Mouse (Mus musculus) midbrain, embryonic 15.5 days (tissue): Measurements from ENCODE around the gene Srarp. TPM values are rescaled to one million over a fixed set of nuclear protein-coding genes. Genes with fewer than 3 reads are reported as not detected.

Experiments
- ATAC-seq: fragments of 200-750 bp; cut with Nextera tagmentation; replicated peaks from 2 replicates; pipeline ENCODE4 v1.8.0; 2017; ENCODE audit warnings: moderate TSS enrichment
- H3K27ac ChIP-seq: fragments of 300-500 bp; sonication (generic); 2 replicates; pipeline ENCODE4 v1.5.1; 2015; ENCODE audit warnings: mild to moderate bottlenecking, inconsistent platforms
- H3K27me3 ChIP-seq: fragments of 300-500 bp; sonication (generic); replicated peaks from 2 replicates; pipeline ENCODE4 v1.6.1; 2015; ENCODE audit warnings: inconsistent platforms
- H3K36me3 ChIP-seq: fragments of 300-500 bp; sonication (generic); replicated peaks from 2 replicates; pipeline ENCODE4 v1.6.1; 2015; ENCODE audit warnings: inconsistent platforms
- H3K4me1 ChIP-seq: fragments of 300-500 bp; sonication (generic); 2 replicates; pipeline ENCODE4 v1.6.1; 2015; ENCODE audit warnings: inconsistent platforms
- H3K4me2 ChIP-seq: fragments of 300-500 bp; sonication (generic); 2 replicates; pipeline ENCODE4 v1.6.1; 2015; ENCODE audit warnings: inconsistent platforms, mild to moderate bottlenecking, moderate library complexity
- H3K4me3 ChIP-seq: fragments of 300-500 bp; sonication (generic); 2 replicates; pipeline ENCODE4 v1.5.1; 2015; ENCODE audit warnings: mild to moderate bottlenecking, inconsistent platforms
- H3K9ac ChIP-seq: fragments of 300-500 bp; sonication (generic); 2 replicates; pipeline ENCODE4 v1.6.1; 2015; ENCODE audit warnings: mild to moderate bottlenecking, inconsistent platforms
- H3K9me3 ChIP-seq: fragments of 300-500 bp; sonication (generic); 2 replicates; pipeline ENCODE4 v1.6.1; 2016; ENCODE audit warnings: inconsistent platforms
- WGBS: fragments of 180-500 bp; shearing (Covaris S2); methylation state at CpG from one replicate; pipeline ENCODE4 v1.1.7; 2015; ENCODE audit warnings: mixed read lengths; 5-methylcytosine and 5-hydroxymethylcytosine counted together
- polyA plus RNA-seq: library from polyadenylated mRNA; unstranded; fragments of >200 nt; fragmentation: Nextera tagmentation; extraction: Ambion mirVana; gene quantifications from 2 replicates; pipeline ENCODE4 v1.2.1, GENCODE M21; 2015

Srarp gene
- polyA plus RNA-seq, 1 experiment from 2014 or later, result 0.50 TPM

DNA sequence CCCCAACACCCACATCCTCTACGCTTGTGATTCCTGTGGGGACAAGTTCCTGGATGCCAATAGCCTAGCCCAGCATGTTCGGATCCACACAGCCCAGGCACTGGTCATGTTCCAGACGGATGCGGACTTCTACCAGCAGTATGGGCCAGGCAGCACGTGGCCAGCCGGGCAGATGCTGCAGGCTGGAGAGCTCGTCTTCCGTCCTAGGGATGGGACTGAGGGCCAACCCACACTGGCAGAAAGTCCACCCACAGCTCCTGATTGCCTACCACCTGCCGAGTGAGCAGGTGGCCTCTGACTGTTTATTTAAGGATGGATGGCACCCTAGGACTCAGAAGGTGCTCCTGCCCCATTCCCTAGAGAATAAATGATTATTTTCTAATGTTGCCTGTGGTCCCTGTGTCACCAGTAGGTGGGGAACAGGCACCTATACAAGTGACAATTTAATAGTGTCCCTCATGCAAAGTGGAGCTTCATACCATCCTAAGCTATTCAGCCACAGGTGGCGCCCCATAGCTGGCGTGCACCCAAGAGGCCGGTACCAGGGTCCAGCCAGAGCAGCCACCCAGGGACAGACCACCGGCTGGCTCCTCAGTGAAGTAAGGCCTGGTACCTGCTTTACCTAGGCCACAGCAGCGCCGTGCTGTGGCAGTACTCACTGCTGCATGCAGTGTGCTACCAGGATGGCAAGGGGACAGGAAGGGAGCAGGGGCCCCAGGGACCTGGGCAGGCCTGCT lies 31.1 kb upstream of the Srarp start:
- ATAC-seq, result no peak
- Histone ChIP-seq H3K4me2 (no peak overlapping the region), H3K36me3 (peaks cover 72% of the 10 kb centered on the region), H3K4me3 (no peak overlapping the region), H3K9ac (no peak overlapping the region), H3K4me1 (no peaks in the 10 kb centered on the region), H3K27me3 (no peaks in the 10 kb centered on the region), H3K9me3 (no peaks in the 10 kb centered on the region), H3K27ac (no peak overlapping the region)
- WGBS, result 87% methylated on average over 15 of the region's 15 CpGs

GRCm38 (mm10) chr4:141466289-141466795 lies 30.4 kb upstream of the Srarp start:
- Histone ChIP-seq H3K36me3 (peaks cover 66% of the 10 kb centered on the region), H3K9me3 (no peaks in the 10 kb centered on the region), H3K4me1 (no peaks in the 10 kb centered on the region), H3K4me2 (no peak overlapping the region), H3K4me3 (no peak overlapping the region), H3K27ac (no peak overlapping the region), H3K9ac (no peak overlapping the region), H3K27me3 (no peaks in the 10 kb centered on the region)
- no peak for ATAC-seq
- 88% methylated on average over 16 of the region's 16 CpGs for WGBS

GRCm38 (mm10) chr4:141465512-141466288 lies 29.8 kb upstream of the Srarp start:
- WGBS, result 85% methylated on average over 34 of the region's 34 CpGs
- no peaks in the 10 kb centered on the region for H3K27me3 ChIP-seq
- H3K4me1 ChIP-seq, result peaks cover 5% of the 10 kb centered on the region; the same call in 1 of the 2 replicates
- H3K9ac ChIP-seq, result no peak overlapping the region
- peaks cover 61% of the 10 kb centered on the region for H3K36me3 ChIP-seq
- H3K27ac ChIP-seq, result no peak overlapping the region
- no peak overlapping the region for H3K4me3 ChIP-seq
- no peaks in the 10 kb centered on the region for H3K9me3 ChIP-seq
- no peak overlapping the region for H3K4me2 ChIP-seq
- ATAC-seq, result no peak

DNA sequence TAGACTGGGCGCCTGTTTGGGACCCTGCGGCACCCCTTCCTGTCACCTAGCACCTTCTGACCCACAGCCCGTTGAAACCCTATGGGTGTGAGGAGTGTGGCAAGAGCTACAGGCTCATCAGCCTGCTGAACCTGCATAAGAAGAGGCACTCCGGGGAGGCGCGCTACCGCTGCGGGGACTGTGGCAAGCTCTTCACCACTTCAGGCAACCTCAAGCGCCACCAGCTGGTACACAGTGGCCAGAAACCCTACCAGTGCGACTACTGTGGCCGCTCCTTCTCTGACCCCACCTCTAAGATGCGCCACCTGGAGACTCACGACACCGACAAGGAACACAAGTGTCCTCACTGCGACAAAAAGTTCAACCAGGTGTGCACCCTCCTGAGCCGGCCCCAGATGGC lies 28.8 kb upstream of the Srarp start:
- WGBS, result 78% methylated on average over 16 of the region's 16 CpGs
- H3K27ac ChIP-seq, result no peak overlapping the region
- no peaks in the 10 kb centered on the region for H3K9me3 ChIP-seq
- H3K9ac ChIP-seq, result no peak overlapping the region
- H3K36me3 ChIP-seq, result peaks cover 62% of the 10 kb centered on the region
- peaks cover 8% of the 10 kb centered on the region; the same call in 1 of the 2 replicates for H3K4me1 ChIP-seq
- ATAC-seq, result no peak
- no peak overlapping the region for H3K4me3 ChIP-seq
- no peaks in the 10 kb centered on the region for H3K27me3 ChIP-seq
- no peak overlapping the region for H3K4me2 ChIP-seq

GRCm38 (mm10) chr4:141463472-141463871 lies 27.6 kb upstream of the Srarp start:
- Histone ChIP-seq H3K4me3 (no peak overlapping the region), H3K9me3 (no peaks in the 10 kb centered on the region), H3K36me3 (peaks cover 57% of the 10 kb centered on the region), H3K27me3 (no peaks in the 10 kb centered on the region), H3K9ac (no peak overlapping the region), H3K27ac (no peak overlapping the region), H3K4me2 (no peak overlapping the region), H3K4me1 (peaks cover 8% of the 10 kb centered on the region; the same call in 1 of the 2 replicates)
- ATAC-seq, result no peak
- 85% methylated on average over 14 of the region's 14 CpGs for WGBS

- no peak for ATAC-seq
- peaks cover 13% of the 10 kb centered on the region; the same call in 1 of the 2 replicates for H3K4me1 ChIP-seq
- no peak overlapping the region for H3K4me3 ChIP-seq
- no peak overlapping the region for H3K27ac ChIP-seq
- no peaks in the 10 kb centered on the region for H3K9me3 ChIP-seq
- peaks cover 44% of the 10 kb centered on the region; the same call in 1 of the 2 replicates for H3K36me3 ChIP-seq
- no peak overlapping the region for H3K9ac ChIP-seq
- H3K4me2 ChIP-seq, result no peak overlapping the region
- no peaks in the 10 kb centered on the region for H3K27me3 ChIP-seq
- 88% methylated on average over 12 of the region's 12 CpGs for WGBS
Measured at GRCm38 (mm10) chr4:141461576-141461975, 25.7 kb upstream of the Srarp start.

- H3K9me3 ChIP-seq, result no peaks in the 10 kb centered on the region
- H3K27ac ChIP-seq, result no peak overlapping the region
- H3K4me1 ChIP-seq, result peaks cover 13% of the 10 kb centered on the region; the same call in 1 of the 2 replicates
- 29% methylated on average over 12 of the region's 12 CpGs for WGBS
- no peaks in the 10 kb centered on the region for H3K27me3 ChIP-seq
- no peak overlapping the region for H3K4me3 ChIP-seq
- peaks cover 39% of the 10 kb centered on the region; the same call in 1 of the 2 replicates for H3K36me3 ChIP-seq
- no peak for ATAC-seq
- no peak overlapping the region for H3K9ac ChIP-seq
- H3K4me2 ChIP-seq, result no peak overlapping the region
Measured at GRCm38 (mm10) chr4:141461088-141461487, 25.2 kb upstream of the Srarp start.

DNA sequence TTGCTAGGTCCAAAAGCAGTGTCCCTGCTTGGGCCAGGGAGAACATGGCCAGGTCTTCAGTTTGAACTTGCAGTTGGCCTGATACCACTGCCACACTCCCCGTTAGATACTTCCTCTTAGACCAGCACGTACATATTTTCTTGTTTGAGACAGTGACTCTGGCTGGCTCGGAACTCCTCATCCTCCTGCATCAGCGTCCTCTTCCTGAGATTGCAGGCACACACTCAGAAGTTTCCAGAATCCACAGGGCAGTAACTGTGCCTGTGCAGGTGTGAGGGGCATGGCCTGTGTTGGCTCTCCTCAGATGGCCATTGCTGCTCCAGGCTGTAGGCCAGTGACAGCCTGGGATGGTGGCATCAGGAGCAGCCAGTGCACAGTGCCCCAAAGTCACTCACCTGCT lies 24.6 kb upstream of the Srarp start:
- no peak overlapping the region for H3K27ac ChIP-seq
- H3K4me3 ChIP-seq, result no peak overlapping the region
- 90% methylated on average over 4 of the region's 4 CpGs for WGBS
- ATAC-seq, result no peak
- peaks cover 33% of the 10 kb centered on the region; the same call in 1 of the 2 replicates for H3K36me3 ChIP-seq
- H3K27me3 ChIP-seq, result no peaks in the 10 kb centered on the region
- no peak overlapping the region for H3K4me2 ChIP-seq
- peaks cover 13% of the 10 kb centered on the region; the same call in 1 of the 2 replicates for H3K4me1 ChIP-seq
- H3K9ac ChIP-seq, result no peak overlapping the region
- H3K9me3 ChIP-seq, result no peaks in the 10 kb centered on the region

GRCm38 (mm10) chr4:141459766-141460165 lies 23.9 kb upstream of the Srarp start:
- H3K4me1 ChIP-seq, result peaks cover 13% of the 10 kb centered on the region; the same call in 1 of the 2 replicates
- H3K4me3 ChIP-seq, result no peak overlapping the region
- no peak overlapping the region for H3K27ac ChIP-seq
- 93% methylated on average over 9 of the region's 9 CpGs for whole genome bisulfite sequencing
- ATAC-seq, result no peak
- H3K9me3 ChIP-seq, result no peaks in the 10 kb centered on the region
- H3K9ac ChIP-seq, result no peak overlapping the region
- no peaks in the 10 kb centered on the region for H3K27me3 ChIP-seq
- H3K4me2 ChIP-seq, result no peak overlapping the region
- peaks cover 27% of the 10 kb centered on the region; the same call in 1 of the 2 replicates for H3K36me3 ChIP-seq

DNA sequence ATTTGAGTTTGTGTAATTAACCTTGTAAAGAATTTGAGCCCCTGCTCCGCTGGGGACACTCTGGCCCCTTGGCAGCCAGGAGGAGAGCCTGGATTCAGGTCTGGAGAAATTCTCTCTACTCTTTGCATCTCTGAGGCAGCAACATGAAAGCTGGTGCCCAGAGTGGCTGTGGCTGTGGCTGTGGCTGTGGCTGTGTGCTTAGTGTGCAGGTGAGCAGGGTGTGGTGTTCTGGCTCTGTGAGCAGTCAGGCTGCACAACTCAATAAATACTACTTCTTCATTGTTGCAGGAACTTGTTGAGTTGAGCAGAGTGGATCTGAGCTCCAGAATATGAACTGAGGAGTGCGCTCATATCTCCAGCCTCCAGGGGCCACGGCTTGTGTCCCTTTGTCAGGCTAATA lies 23.0 kb upstream of the Srarp start:
- Histone ChIP-seq H3K36me3 (peaks cover 18% of the 10 kb centered on the region; the same call in 1 of the 2 replicates), H3K4me2 (no peak overlapping the region), H3K27me3 (no peaks in the 10 kb centered on the region), H3K9me3 (no peaks in the 10 kb centered on the region), H3K4me1 (peaks cover 13% of the 10 kb centered on the region; the same call in 1 of the 2 replicates), H3K9ac (no peak overlapping the region), H3K4me3 (no peak overlapping the region), H3K27ac (no peak overlapping the region)
- no peak for ATAC-seq
- WGBS, result 77% methylated on average over 3 of the region's 3 CpGs

DNA sequence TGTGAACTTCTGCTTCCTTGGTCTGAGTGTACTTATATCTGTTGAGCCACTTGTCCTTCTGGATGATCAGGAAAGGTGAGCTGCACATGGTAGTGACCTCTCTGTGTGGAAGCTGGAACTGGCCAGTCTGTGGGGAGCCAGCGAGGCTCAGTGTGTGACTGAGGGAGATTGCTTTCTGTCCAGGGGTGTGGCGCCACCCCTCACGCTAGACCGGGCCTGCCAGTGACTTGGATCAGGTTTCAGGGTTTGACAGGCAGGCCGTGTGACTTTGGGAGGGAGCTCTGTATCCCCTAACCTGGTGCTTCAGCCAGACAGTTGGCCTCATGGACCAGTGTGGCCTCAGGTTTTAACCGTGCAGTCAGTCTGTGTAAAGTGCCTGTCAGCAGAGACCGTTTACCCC lies 22.3 kb upstream of the Srarp start:
- H3K9me3 ChIP-seq, result no peaks in the 10 kb centered on the region
- no peaks in the 10 kb centered on the region for H3K27me3 ChIP-seq
- H3K4me2 ChIP-seq, result no peak overlapping the region
- H3K9ac ChIP-seq, result no peak overlapping the region
- H3K4me1 ChIP-seq, result peaks cover 13% of the 10 kb centered on the region; the same call in 1 of the 2 replicates
- H3K36me3 ChIP-seq, result peaks cover 12% of the 10 kb centered on the region; the same call in 1 of the 2 replicates
- H3K4me3 ChIP-seq, result no peak overlapping the region
- H3K27ac ChIP-seq, result no peak overlapping the region
- no peak for ATAC-seq
- 20% methylated on average over 7 of the region's 7 CpGs for WGBS

GRCm38 (mm10) chr4:141456193-141456938 lies 20.5 kb upstream of the Srarp start:
- Histone ChIP-seq H3K4me1 (peaks cover 13% of the 10 kb centered on the region; the same call in 1 of the 2 replicates), H3K27ac (no peak overlapping the region), H3K9me3 (no peaks in the 10 kb centered on the region), H3K4me3 (no peak overlapping the region), H3K36me3 (peaks cover 14% of the 10 kb centered on the region), H3K4me2 (no peak overlapping the region), H3K9ac (no peak overlapping the region), H3K27me3 (no peaks in the 10 kb centered on the region)
- no peak for ATAC-seq
- 93% methylated on average over 14 of the region's 14 CpGs for WGBS
